ENCODE assay signal across 39 mouse cellular contexts in the genomic region with DNA sequence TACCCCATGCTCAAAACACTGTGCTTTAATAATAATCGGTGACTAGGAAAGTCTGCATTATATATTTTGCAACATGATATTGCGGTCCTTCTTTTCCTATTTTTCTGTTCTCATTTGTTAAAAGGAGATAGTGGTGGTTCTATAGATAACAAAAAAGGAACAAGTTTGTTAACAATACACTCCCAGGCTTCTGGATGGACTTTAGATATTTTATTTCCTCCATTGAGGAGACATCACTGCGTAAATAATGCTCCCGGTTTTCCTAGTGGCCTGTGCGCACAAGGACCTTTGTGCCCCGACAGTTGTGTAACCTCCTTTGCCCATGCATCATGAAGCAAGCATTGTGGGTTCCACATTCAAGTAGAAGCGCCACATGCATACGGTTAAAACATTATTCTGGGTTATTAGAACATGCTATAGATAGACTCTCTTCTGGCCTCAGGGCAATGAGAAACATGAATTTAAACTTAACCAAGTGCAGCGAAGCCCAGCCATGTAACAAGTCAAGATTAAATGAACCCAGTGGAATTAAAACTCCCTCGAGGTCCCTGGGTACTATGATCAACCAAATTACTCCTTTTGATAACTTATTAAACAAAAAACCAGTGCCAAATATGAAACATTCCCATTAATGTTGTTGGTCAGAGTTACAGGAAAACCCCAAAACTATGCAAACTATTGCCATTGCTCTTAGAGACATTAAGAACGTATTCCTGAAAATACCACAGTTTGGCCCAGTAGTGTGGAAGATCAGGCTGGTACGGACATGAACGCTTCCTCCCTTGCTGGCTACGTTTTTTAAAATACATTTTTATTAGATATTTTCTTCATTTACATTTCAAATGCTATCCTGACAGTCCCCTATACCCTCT. TPM values are rescaled to one million over a fixed set of nuclear protein-coding genes. Genes with fewer than 3 reads are reported as not detected.
"Had no signal": no experiment of that assay in that cellular context is flagged by ENCODE, and none has a peak within 500 bp of the region (broad histone marks: within the 10 kb centered on the region; RNA-seq: fewer than 3 reads in every experiment).

No protein-coding gene starts in this region.

- H3K4me3 ChIP-seq: heart, adult 2 months; heart, embryonic 13.5 days; heart, embryonic 15.5 days; hindbrain, embryonic 13.5 days; hindbrain, embryonic 15.5 days; limb, embryonic 13.5 days; limb, embryonic 15.5 days; liver, embryonic 12.5 days had no signal

- H3K36me3 ChIP-seq: heart, embryonic 13.5 days; heart, embryonic 15.5 days; hindbrain, embryonic 13.5 days; hindbrain, embryonic 15.5 days; limb, embryonic 13.5 days; limb, embryonic 15.5 days; liver, embryonic 12.5 days had no signal

- H3K4me2 ChIP-seq: heart, embryonic 11.5 days; heart, embryonic 13.5 days; heart, embryonic 15.5 days; hindbrain, embryonic 13.5 days; hindbrain, embryonic 15.5 days; limb, embryonic 13.5 days; limb, embryonic 15.5 days; liver, embryonic 12.5 days had no signal

- ATAC-seq: hindbrain, postnatal 0 days had no signal

- DNase-seq: gastrocnemius, postnatal 14 days; gastrocnemius, postnatal 36 days; heart, adult 11 months; heart, adult 2 months; heart, postnatal 14 days; heart, postnatal 36 days; kidney, adult 11 months; kidney, postnatal 10 days; kidney, postnatal 25 days; layer of hippocampus, adult 9-11 months; layer of hippocampus, postnatal 36 days; left cerebral cortex, postnatal 4 days had no signal

- H3K9me3 ChIP-seq: heart, embryonic 13.5 days; heart, embryonic 15.5 days; hindbrain, embryonic 13.5 days; hindbrain, embryonic 15.5 days; limb, embryonic 13.5 days; limb, embryonic 15.5 days; liver, embryonic 12.5 days had no signal

- H3K9ac ChIP-seq: heart, embryonic 13.5 days; heart, embryonic 15.5 days; hindbrain, embryonic 13.5 days; hindbrain, embryonic 15.5 days; limb, embryonic 13.5 days; limb, embryonic 15.5 days; liver, embryonic 12.5 days; liver, embryonic 14.5 days had no signal

- H3K27ac ChIP-seq: heart, adult 2 months; heart, embryonic 13.5 days; heart, embryonic 15.5 days; hindbrain, embryonic 13.5 days; hindbrain, embryonic 15.5 days; hindbrain, postnatal 0 days; limb, embryonic 13.5 days; limb, embryonic 15.5 days; liver, embryonic 12.5 days; liver, embryonic 14.5 days had no signal

- H3K27me3 ChIP-seq: heart, embryonic 13.5 days; heart, embryonic 15.5 days; hindbrain, embryonic 13.5 days; hindbrain, embryonic 15.5 days; limb, embryonic 13.5 days; limb, embryonic 15.5 days; liver, embryonic 12.5 days had no signal

- H3K4me1 ChIP-seq: heart, embryonic 13.5 days; heart, embryonic 15.5 days; hindbrain, embryonic 13.5 days; hindbrain, embryonic 15.5 days; limb, embryonic 13.5 days; limb, embryonic 15.5 days had no signal

RNA-seq across cellular contexts. Expression of a gene that starts 28.5 kb away (rescaled TPM):
- total RNA-seq: gastrocnemius, adult 18-20 months; gastrocnemius, adult 8-10 months; gastrocnemius, postnatal 14 days; gastrocnemius, postnatal 36 days; heart, adult 2 months; heart, postnatal 14 days; heart, postnatal 36 days; hematopoietic stem cell, adult 5-6 weeks; hindbrain, postnatal 0 days; layer of hippocampus, adult 18-20 months; layer of hippocampus, adult 8-10 months; layer of hippocampus, postnatal 14 days; layer of hippocampus, postnatal 36 days; left cerebral cortex, adult 18-20 months; left cerebral cortex, adult 8-10 months; left cerebral cortex, postnatal 10 days; left cerebral cortex, postnatal 25 days; left cerebral cortex, postnatal 4 days had no signal
- polyA plus RNA-seq: gonadal fat pad, adult 2 months; heart, adult 2 months; heart, embryonic 11.5 days; heart, embryonic 13.5 days; heart, embryonic 15.5 days; heart, postnatal 0 days; hindbrain, embryonic 11.5 days; hindbrain, embryonic 13.5 days; hindbrain, embryonic 15.5 days; hindbrain, postnatal 0 days; intestine, embryonic 14.5 days; kidney, embryonic 16.5 days; large intestine, adult 2 months; limb, embryonic 11.5 days; limb, embryonic 13.5 days; limb, embryonic 15.5 days; liver, embryonic 12.5 days; liver, embryonic 14.5 days had no signal
